Mouse (Mus musculus) liver, adult 2 months (tissue): ENCODE measurements around the gene Zfp119b.

Experiments
- CTCF ChIP-seq: fragments of 200-500 bp; IDR thresholded peaks from 2 replicates; pipeline ENCODE4 v1.5.1; 2011; ENCODE audit warnings: low read depth, low read length, control low read depth
- POLR2A ChIP-seq: fragments of 200-500 bp; IDR thresholded peaks from 2 replicates; pipeline ENCODE4 v1.6.1; 2011; ENCODE audit warnings: low read length, control low read depth; ENCODE audit not compliant: insufficient read depth; ENCODE audit errors: extremely low read depth

DNA sequence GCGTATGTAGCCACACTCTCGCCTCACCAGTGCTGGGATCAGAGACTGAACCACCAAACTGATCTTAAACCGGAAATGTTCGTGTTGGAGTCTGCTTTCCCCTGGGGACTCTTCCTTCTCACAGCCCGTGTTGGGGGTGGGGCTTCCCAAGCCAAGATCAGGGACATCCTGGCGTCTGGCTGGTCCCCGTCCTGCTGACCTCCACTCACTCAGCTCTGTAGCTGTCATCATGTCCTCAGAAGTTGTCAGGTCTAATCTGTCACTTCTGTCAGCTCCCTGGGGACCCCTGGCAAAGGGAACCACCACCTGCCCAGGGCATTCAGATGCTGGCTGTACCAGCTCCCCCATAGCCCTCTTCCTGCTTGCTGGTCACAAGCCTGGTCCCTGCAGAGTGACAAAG is 18.9 kb upstream of the Zfp119b start:
- TF ChIP-seq CTCF (no peak), POLR2A (no peak)
